Mouse (Mus musculus): ENCODE data around the gene Mrps12. TPM values are rescaled to one million over a fixed set of nuclear protein-coding genes. Genes with fewer than 3 reads are reported as not detected.
A peak's percentile ranks its signal among the peaks of the same experiment; 100 is the strongest.

Mrps12 gene
- total and polyA plus RNA-seq, 2 experiments from 2014 or later, result 66.4 to 111 TPM

DNA sequence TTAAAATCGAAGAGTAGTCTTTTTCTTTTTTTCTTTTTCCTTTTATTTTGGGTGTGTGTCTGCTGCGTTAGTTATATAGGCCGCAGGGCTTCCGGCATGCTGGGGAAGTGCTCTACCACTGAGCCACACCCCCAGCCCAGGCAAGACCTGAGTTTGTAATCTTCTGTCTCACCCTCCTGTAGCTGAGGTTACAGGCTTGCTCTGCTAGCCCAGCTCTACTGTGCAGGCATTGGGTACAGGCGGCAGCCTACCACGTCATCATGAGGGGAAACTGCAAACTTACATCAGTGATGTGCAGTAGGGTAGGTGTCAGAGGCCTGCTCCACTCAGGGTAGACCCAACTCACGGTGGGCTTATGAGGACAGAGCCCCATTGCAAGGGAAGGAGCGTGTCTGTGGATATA lies 39.6 kb upstream of the Mrps12 start:
- no peak for DNase-seq (ENCODE audit: low spot score)
- no peaks in the 10 kb centered on the region for H3K9me3 ChIP-seq (ENCODE audit: low read length)
- H3K4me3 ChIP-seq (ENCODE audit: low read length), result no peak overlapping the region
- H3K4me1 ChIP-seq (ENCODE audit: insufficient read depth, low read length), result no peaks in the 10 kb centered on the region
- 91% methylated on average over 8 of the region's 8 CpGs for WGBS
- H3K9ac ChIP-seq (replicated peaks; ENCODE audit: low read length), result no peak overlapping the region
- no peak overlapping the region for H3K4me2 ChIP-seq (ENCODE audit: low read depth, low read length)
- no peak for TF ChIP-seq CTCF (IDR thresholded peaks at IDR 0.05; ENCODE audit: low read depth)
- H3K27me3 ChIP-seq (ENCODE audit: insufficient read depth, low read length), result no peaks in the 10 kb centered on the region
- no peak overlapping the region; the same call in 1 of the 2 replicates for H3K27ac ChIP-seq
- peaks cover 10% of the 10 kb centered on the region; the same call in 1 of the 2 replicates for H3K36me3 ChIP-seq (ENCODE audit: insufficient read depth, low read length)
- no peak for ATAC-seq

DNA sequence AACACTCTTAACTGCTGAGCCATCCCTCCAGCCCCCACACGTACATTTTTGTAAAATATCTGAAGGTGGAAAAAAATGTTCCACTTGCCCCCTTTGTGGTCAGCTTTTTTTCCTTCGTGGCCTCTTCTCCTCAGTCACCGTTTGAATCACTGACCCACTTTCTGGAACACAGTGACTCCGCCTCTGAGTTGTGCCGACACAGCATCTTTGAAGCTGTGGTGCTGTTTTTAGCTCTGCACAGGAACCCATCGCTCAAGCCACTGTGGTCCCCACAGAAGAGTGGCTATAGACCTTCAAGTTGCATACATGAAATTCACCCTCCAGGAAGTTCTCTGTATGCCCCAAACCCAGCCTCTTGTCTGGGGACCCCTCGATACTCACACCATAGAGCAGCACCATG lies 39.2 kb upstream of the Mrps12 start:
- Histone ChIP-seq H3K36me3 (ENCODE audit: insufficient read depth, low read length) (peaks cover 10% of the 10 kb centered on the region; the same call in 1 of the 2 replicates), H3K9me3 (ENCODE audit: low read length) (no peaks in the 10 kb centered on the region), H3K4me2 (ENCODE audit: low read depth, low read length) (no peak overlapping the region), H3K4me1 (ENCODE audit: insufficient read depth, low read length) (no peaks in the 10 kb centered on the region), H3K27ac (peak overlapping the region; percentile 62; the same call in 1 of the 2 replicates), H3K27me3 (ENCODE audit: insufficient read depth, low read length) (no peaks in the 10 kb centered on the region), H3K4me3 (ENCODE audit: low read length) (no peak overlapping the region), H3K9ac (replicated peaks; ENCODE audit: low read length) (no peak overlapping the region)
- no peak for DNase-seq (ENCODE audit: low spot score)
- ATAC-seq, result no peak
- 74% methylated on average over 7 of the region's 7 CpGs for WGBS
- TF ChIP-seq CTCF (IDR thresholded peaks at IDR 0.05; ENCODE audit: low read depth), result no peak

- Histone ChIP-seq H3K4me2 (ENCODE audit: low read depth, low read length) (no peak overlapping the region), H3K9me3 (ENCODE audit: low read length) (no peaks in the 10 kb centered on the region), H3K4me3 (ENCODE audit: low read length) (no peak overlapping the region), H3K4me1 (ENCODE audit: insufficient read depth, low read length) (no peaks in the 10 kb centered on the region), H3K9ac (replicated peaks; ENCODE audit: low read length) (no peak overlapping the region), H3K36me3 (ENCODE audit: insufficient read depth, low read length) (peaks cover 10% of the 10 kb centered on the region; the same call in 1 of the 2 replicates), H3K27ac (peak overlapping the region; percentile 62; the same call in 1 of the 2 replicates), H3K27me3 (ENCODE audit: insufficient read depth, low read length) (no peaks in the 10 kb centered on the region)
- WGBS, result 44% methylated on average over 6 of the region's 6 CpGs
- peak; percentile 78 for ATAC-seq
- TF ChIP-seq CTCF (IDR thresholded peaks at IDR 0.05; ENCODE audit: low read depth), result peak; percentile 86
- peak; percentile 95 for DNase-seq (ENCODE audit: low spot score)
Measured at GRCm38 (mm10) chr7:28780067-28780658, 38.5 kb upstream of the Mrps12 start.

DNA sequence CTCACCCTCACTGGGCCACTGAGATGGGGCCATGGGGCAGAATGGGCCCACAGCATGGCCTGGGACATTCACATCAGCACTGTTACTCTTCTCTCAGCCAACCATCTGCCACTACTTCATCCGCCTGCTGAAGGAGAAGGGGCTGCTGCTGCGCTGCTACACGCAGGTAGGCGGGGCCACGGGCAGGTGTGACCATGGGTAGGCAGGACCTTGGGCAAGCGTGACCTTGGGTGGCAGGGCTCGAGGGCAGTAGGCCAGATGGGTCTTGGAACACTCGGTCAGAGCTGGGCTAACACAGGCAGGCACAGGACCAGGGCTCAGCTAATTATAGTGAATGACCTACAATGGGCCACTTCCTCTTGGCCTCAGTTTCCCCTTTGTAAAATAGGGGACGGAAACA lies 37.2 kb upstream of the Mrps12 start:
- no peak overlapping the region for H3K9ac ChIP-seq (replicated peaks; ENCODE audit: low read length)
- DNase-seq (ENCODE audit: low spot score), result no peak
- ATAC-seq, result no peak
- 0 out of 2 replicates have a peak, but pooled peaks cover 5% of the 10 kb centered on the region for H3K4me1 ChIP-seq (ENCODE audit: insufficient read depth, low read length)
- H3K4me2 ChIP-seq (ENCODE audit: low read depth, low read length), result no peak overlapping the region
- no peaks in the 10 kb centered on the region for H3K9me3 ChIP-seq (ENCODE audit: low read length)
- H3K27me3 ChIP-seq (ENCODE audit: insufficient read depth, low read length), result no peaks in the 10 kb centered on the region
- TF ChIP-seq CTCF (IDR thresholded peaks at IDR 0.05; ENCODE audit: low read depth), result no peak
- peaks cover 10% of the 10 kb centered on the region; the same call in 1 of the 2 replicates for H3K36me3 ChIP-seq (ENCODE audit: insufficient read depth, low read length)
- 86% methylated on average over 9 of the region's 9 CpGs for WGBS
- no peak overlapping the region for H3K4me3 ChIP-seq (ENCODE audit: low read length)
- no peak overlapping the region for H3K27ac ChIP-seq

GRCm38 (mm10) chr7:28775129-28775528 lies 33.5 kb upstream of the Mrps12 start:
- TF ChIP-seq CTCF (IDR thresholded peaks at IDR 0.05; ENCODE audit: low read depth), result no peak
- Histone ChIP-seq H3K9me3 (ENCODE audit: low read length) (no peaks in the 10 kb centered on the region), H3K4me2 (ENCODE audit: low read depth, low read length) (no peak overlapping the region), H3K27ac (no peak overlapping the region), H3K9ac (replicated peaks; ENCODE audit: low read length) (no peak overlapping the region), H3K36me3 (ENCODE audit: insufficient read depth, low read length) (0 out of 2 replicates have a peak, but pooled peaks cover 6% of the 10 kb centered on the region), H3K27me3 (ENCODE audit: insufficient read depth, low read length) (no peaks in the 10 kb centered on the region), H3K4me3 (ENCODE audit: low read length) (no peak overlapping the region), H3K4me1 (ENCODE audit: insufficient read depth, low read length) (0 out of 2 replicates have a peak, but pooled peaks cover 5% of the 10 kb centered on the region)
- DNase-seq (ENCODE audit: low spot score) (peak; percentile 46), ATAC-seq (no peak)
- WGBS, result 59% methylated on average over 7 of the region's 7 CpGs

GRCm38 (mm10) chr7:28774164-28774563 lies 32.5 kb upstream of the Mrps12 start:
- peak; percentile 67 for DNase-seq (ENCODE audit: low spot score)
- Histone ChIP-seq H3K27ac (peak overlapping the region; percentile 60), H3K4me1 (ENCODE audit: insufficient read depth, low read length) (0 out of 2 replicates have a peak, but pooled peaks cover 5% of the 10 kb centered on the region), H3K4me3 (ENCODE audit: low read length) (no peak overlapping the region), H3K27me3 (ENCODE audit: insufficient read depth, low read length) (no peaks in the 10 kb centered on the region), H3K36me3 (ENCODE audit: insufficient read depth, low read length) (0 out of 2 replicates have a peak, but pooled peaks cover 6% of the 10 kb centered on the region), H3K4me2 (ENCODE audit: low read depth, low read length) (no peak overlapping the region), H3K9ac (replicated peaks; ENCODE audit: low read length) (no peak overlapping the region), H3K9me3 (ENCODE audit: low read length) (no peaks in the 10 kb centered on the region)
- WGBS, result 25% methylated on average over 12 of the region's 12 CpGs
- peak; percentile 89 for ATAC-seq
- TF ChIP-seq CTCF (IDR thresholded peaks at IDR 0.05; ENCODE audit: low read depth), result no peak

GRCm38 (mm10) chr7:28773163-28773562 lies 31.5 kb upstream of the Mrps12 start:
- Histone ChIP-seq H3K27me3 (ENCODE audit: insufficient read depth, low read length) (no peaks in the 10 kb centered on the region), H3K27ac (no peak overlapping the region), H3K4me1 (ENCODE audit: insufficient read depth, low read length) (peaks cover 5% of the 10 kb centered on the region; the same call in 1 of the 2 replicates), H3K4me3 (ENCODE audit: low read length) (no peak overlapping the region), H3K4me2 (ENCODE audit: low read depth, low read length) (no peak overlapping the region), H3K9ac (replicated peaks; ENCODE audit: low read length) (no peak overlapping the region), H3K36me3 (ENCODE audit: insufficient read depth, low read length) (0 out of 2 replicates have a peak, but pooled peaks cover 6% of the 10 kb centered on the region), H3K9me3 (ENCODE audit: low read length) (no peaks in the 10 kb centered on the region)
- TF ChIP-seq CTCF (IDR thresholded peaks at IDR 0.05; ENCODE audit: low read depth), result no peak
- DNase-seq (ENCODE audit: low spot score), result no peak
- no peak for ATAC-seq
- WGBS, result 60% methylated on average over 3 of the region's 3 CpGs

Measured in hindbrain, postnatal 0 days (tissue).